Mouse (Mus musculus) liver, postnatal 0 days (tissue): ENCODE results near the gene Lamtor2. TPM values are rescaled to one million over a fixed set of nuclear protein-coding genes. Genes with fewer than 3 reads are reported as not detected.

Source experiments
- ATAC-seq: fragments of 200-750 bp; cut with Nextera tagmentation; 2 replicates; pipeline ENCODE4 v1.8.0; 2017; ENCODE audit warnings: mild to moderate bottlenecking, moderate library complexity
- DNase-seq: peaks from one replicate; pipeline ENCODE4 v3.0.0-alpha.2; 2016
- H3K27ac ChIP-seq: fragments of 300-500 bp; sonication (generic); 2 replicates; pipeline ENCODE4 v1.5.1; 2014; ENCODE audit warnings: antibody characterized with exemption, moderate library complexity, mild to moderate bottlenecking, low read depth
- H3K27me3 ChIP-seq: fragments of 300-500 bp; sonication (generic); 2 replicates; pipeline ENCODE4 v1.6.1; 2014; ENCODE audit warnings: low read length, control low read depth, mixed read lengths; ENCODE audit not compliant: insufficient read depth
- H3K36me3 ChIP-seq: fragments of 300-500 bp; sonication (generic); replicated peaks from 2 replicates; pipeline ENCODE4 v1.6.1; 2014; ENCODE audit warnings: mild to moderate bottlenecking, control low read depth, low read length, moderate library complexity, mixed read lengths; ENCODE audit not compliant: insufficient read depth
- H3K4me1 ChIP-seq: fragments of 300-500 bp; sonication (generic); 2 replicates; pipeline ENCODE4 v1.6.1; 2014; ENCODE audit warnings: antibody characterized with exemption, mild to moderate bottlenecking, control low read depth; ENCODE audit not compliant: insufficient read depth
- H3K4me2 ChIP-seq: fragments of 300-500 bp; sonication (generic); 2 replicates; pipeline ENCODE4 v1.6.1; 2014; ENCODE audit warnings: low read depth, mild to moderate bottlenecking, low read length, moderate library complexity, mixed read lengths
- H3K4me3 ChIP-seq: fragments of 300-500 bp; sonication (generic); 2 replicates; pipeline ENCODE4 v1.5.1; 2014; ENCODE audit warnings: low read depth, low read length
- H3K9ac ChIP-seq: fragments of 300-500 bp; sonication (generic); replicated peaks from 2 replicates; pipeline ENCODE4 v1.6.1; 2014; ENCODE audit warnings: mild to moderate bottlenecking, moderate library complexity
- H3K9me3 ChIP-seq: fragments of 300-500 bp; sonication (generic); 2 replicates; pipeline ENCODE4 v1.6.1; 2016; ENCODE audit warnings: mild to moderate bottlenecking, control low read depth, low read length, mixed read lengths
- CTCF ChIP-seq: sonication (generic); IDR thresholded peaks from 2 replicates; pipeline ENCODE4 v1.5.1; 2016; ENCODE audit warnings: antibody characterized with exemption, low read depth
- EP300 ChIP-seq: IDR thresholded peaks from 2 replicates; pipeline ENCODE4 v1.6.1; 2016; ENCODE audit warnings: antibody characterized with exemption, low read depth, mild to moderate bottlenecking
- WGBS: fragments of 180-500 bp; shearing (Covaris S2); extraction: QIAGEN DNeasy Blood & Tissue Kit; methylation state at CpG from one replicate; pipeline ENCODE4 v1.1.7; 2014; ENCODE audit not compliant: insufficient replicate concordance; 5-methylcytosine and 5-hydroxymethylcytosine counted together
- microRNA counts: library from miRNA; unstranded; fragments of <30 nt; microRNA quantifications from one replicate; lab custom pipeline; 2015
- microRNA-seq: library from miRNA; unstranded; fragments of <30 nt; microRNA quantifications from one replicate; pipeline ENCODE4, GENCODE M21; 2016
- polyA plus RNA-seq: library from polyadenylated mRNA; unstranded; fragments of >200 nt; fragmentation: Nextera tagmentation; extraction: Ambion mirVana; gene quantifications from 2 replicates; pipeline ENCODE4 v1.2.1, GENCODE M21; 2015

Gene Lamtor2
- polyA plus RNA-seq, 1 experiment from 2014 or later = 104 TPM

DNA sequence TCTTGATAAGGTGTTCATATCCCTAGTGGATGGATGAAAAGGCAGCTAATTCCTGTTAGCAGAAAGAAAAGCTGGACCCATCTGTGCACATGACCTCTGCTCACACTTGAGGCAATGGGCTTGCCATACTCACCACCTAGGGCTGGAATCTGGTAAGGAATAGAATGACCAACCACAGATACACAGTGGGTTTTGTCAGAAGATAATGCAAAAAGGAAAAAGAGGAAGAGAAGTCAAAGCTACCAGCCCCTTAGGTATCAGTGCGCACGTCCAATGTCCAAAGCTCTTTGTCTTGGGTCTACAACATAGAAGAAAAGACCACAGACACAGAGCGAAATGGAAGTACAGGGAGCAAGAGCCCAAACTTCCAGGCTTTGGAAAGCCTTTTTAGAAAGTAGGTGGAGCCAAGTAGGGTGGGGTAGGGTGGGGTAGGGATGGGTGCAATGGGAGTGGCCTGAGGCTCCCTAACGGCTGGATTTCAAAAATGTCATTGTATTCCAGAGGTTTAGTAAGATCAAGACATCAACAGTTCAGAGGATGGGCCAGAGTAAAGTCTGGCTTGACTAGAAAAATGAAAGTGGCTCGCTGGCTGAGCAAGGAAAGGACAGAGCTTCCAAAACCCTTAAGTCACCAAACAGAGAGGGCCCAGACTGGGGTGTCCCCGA is 51.4 kb downstream of the Lamtor2 start:
- Histone ChIP-seq H3K4me3 (peak overlapping the region; percentile 88), H3K27ac (peak overlapping the region; percentile 94), H3K4me2 (peak overlapping the region; percentile 96), H3K27me3 (no peaks in the 10 kb centered on the region), H3K9ac (peak overlapping the region; percentile 93), H3K4me1 (peaks cover 34% of the 10 kb centered on the region), H3K9me3 (no peaks in the 10 kb centered on the region), H3K36me3 (peaks cover 12% of the 10 kb centered on the region)
- ATAC-seq = peak; percentile 22
- DNase-seq = peak; percentile 47
- TF ChIP-seq EP300 = no peak
- TF ChIP-seq CTCF = no peak
- 42% methylated on average over 6 of the region's 6 CpGs for WGBS

DNA sequence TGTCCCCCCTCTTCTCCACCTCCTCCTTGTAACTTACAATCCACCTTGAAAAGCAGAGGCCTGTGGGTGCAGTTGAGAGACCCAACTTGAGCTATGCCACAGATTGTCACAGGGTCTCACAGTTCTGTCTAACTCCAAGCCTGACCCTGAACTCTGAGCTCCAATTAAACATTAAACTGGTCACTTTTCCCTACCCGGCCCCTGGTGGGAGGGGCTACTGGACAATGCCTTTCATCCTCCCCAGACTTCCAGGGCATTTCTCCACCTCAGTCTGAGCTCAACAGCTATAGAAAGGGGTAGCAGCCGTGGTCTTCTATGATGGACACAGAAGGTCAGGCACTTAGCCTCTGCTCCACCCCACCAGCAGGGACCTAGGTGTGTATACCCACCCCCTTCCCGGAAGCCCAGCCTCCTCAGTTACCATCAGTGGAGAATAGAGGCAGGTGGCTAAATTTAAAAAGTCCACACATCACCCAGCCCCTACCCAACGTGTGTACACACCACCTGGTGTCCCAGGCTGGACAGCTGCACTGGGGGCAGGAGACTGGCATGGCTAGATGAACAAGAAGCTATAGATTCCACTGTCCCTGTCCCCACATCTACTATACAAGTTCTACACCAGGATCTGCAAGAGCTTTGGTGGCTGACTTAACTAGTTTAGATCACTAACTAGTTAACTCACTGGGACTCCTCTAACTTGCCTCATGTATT is 52.1 kb downstream of the Lamtor2 start:
- WGBS = 45% methylated on average over 4 of the region's 4 CpGs
- peak overlapping the region; percentile 93 for H3K9ac ChIP-seq
- DNase-seq (peak; percentile 59), ATAC-seq (peak; percentile 26)
- H3K27me3 ChIP-seq = no peaks in the 10 kb centered on the region
- peaks cover 12% of the 10 kb centered on the region for H3K36me3 ChIP-seq
- H3K4me1 ChIP-seq = peaks cover 39% of the 10 kb centered on the region
- peak overlapping the region; percentile 94 for H3K27ac ChIP-seq
- no peak for TF ChIP-seq CTCF
- TF ChIP-seq EP300 = no peak
- H3K4me3 ChIP-seq = peak overlapping the region; percentile 88
- peak overlapping the region; percentile 96 for H3K4me2 ChIP-seq
- no peaks in the 10 kb centered on the region for H3K9me3 ChIP-seq

DNA sequence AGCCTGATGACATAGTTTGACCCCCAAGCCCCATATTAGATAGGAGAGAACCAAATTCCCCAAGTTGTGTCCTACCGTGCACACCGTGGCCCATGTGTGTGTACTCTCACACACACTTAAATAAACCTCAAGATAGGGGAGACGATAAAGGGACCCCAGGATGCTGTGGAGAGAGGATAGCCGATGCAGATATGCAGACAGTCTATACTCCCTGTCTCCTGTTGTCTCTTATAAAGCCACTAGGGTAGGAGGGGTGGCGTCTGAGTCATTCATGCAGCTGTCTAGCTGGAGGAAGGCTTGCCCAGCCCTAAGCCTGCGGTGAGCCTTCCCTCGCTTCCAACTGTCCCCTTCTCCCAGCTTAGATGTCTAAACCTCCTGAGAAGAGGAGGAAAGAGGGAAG is 52.8 kb downstream of the Lamtor2 start:
- ATAC-seq (no peak), DNase-seq (no peak)
- Histone ChIP-seq H3K9me3 (no peaks in the 10 kb centered on the region), H3K27me3 (no peaks in the 10 kb centered on the region), H3K9ac (peak overlapping the region; percentile 93; the same call in 1 of the 2 replicates), H3K4me2 (peak overlapping the region; percentile 96), H3K4me1 (peaks cover 46% of the 10 kb centered on the region), H3K36me3 (peaks cover 12% of the 10 kb centered on the region), H3K27ac (peak overlapping the region; percentile 94), H3K4me3 (peak overlapping the region; percentile 88)
- WGBS = 47% methylated on average over 7 of the region's 7 CpGs
- TF ChIP-seq EP300 (no peak), CTCF (no peak)

MicroRNAs encoded within 50 kb of the gene (microRNA counts, 519-probe panel; counts per million panel counts)
- microRNA mmu-miR-1905 (lab: Ali Mortazavi, UCI) = not detected

Small RNAs within 50 kb of the gene (microRNA-seq; reads per million reads assigned to microRNA genes)
- gene Mir1905 = not detected

Other genes with a start within 250 kb of the Lamtor2 start
- 111 and 114 TPM in 2 replicates for gene Glmp, start 228.1 kb downstream of the Lamtor2 start, polyA plus RNA-seq
- 1.4 TPM in 2 replicates for gene Tmem79, start 216.9 kb downstream of the Lamtor2 start, polyA plus RNA-seq
- gene Smg5, start 216.8 kb downstream of the Lamtor2 start, polyA plus RNA-seq = 9.9 and 11.8 TPM in 2 replicates
- 1.7 and 2.0 TPM in 2 replicates for gene Paqr6, start 188.5 kb downstream of the Lamtor2 start, polyA plus RNA-seq
- 0.43 and 0.62 TPM in 2 replicates for gene Bglap3, start 180.3 kb downstream of the Lamtor2 start, polyA plus RNA-seq
- gene Bglap2, start 174.4 kb downstream of the Lamtor2 start, polyA plus RNA-seq = not detected in 2 replicates
- gene Bglap, start 168.6 kb downstream of the Lamtor2 start, polyA plus RNA-seq = not detected in 2 replicates
- 59.5 and 64.3 TPM in 2 replicates for gene Pmf1, start 142.7 kb downstream of the Lamtor2 start, polyA plus RNA-seq
- gene Slc25a44, start 127.9 kb downstream of the Lamtor2 start, polyA plus RNA-seq = 9.0 and 9.2 TPM in 2 replicates
- gene Sema4a, start 91.9 kb downstream of the Lamtor2 start, polyA plus RNA-seq = 27.3 and 30.0 TPM in 2 replicates
- 68.4 and 73.4 TPM in 2 replicates for gene Lmna, start 43.1 kb downstream of the Lamtor2 start, polyA plus RNA-seq
- 0.37 and 0.51 TPM in 2 replicates for gene Mex3a, start 20.7 kb downstream of the Lamtor2 start, polyA plus RNA-seq
- 0.13 and 0.29 TPM in 2 replicates for gene Rab25, start 4.8 kb downstream of the Lamtor2 start, polyA plus RNA-seq
- gene Ubqln4, start 684 bp upstream of the Lamtor2 start, polyA plus RNA-seq = 12.5 and 13.5 TPM in 2 replicates
- gene Ssr2, start 22.8 kb upstream of the Lamtor2 start, polyA plus RNA-seq = 141 and 155 TPM in 2 replicates
- 13.7 and 13.8 TPM in 2 replicates for gene Arhgef2, start 52.9 kb upstream of the Lamtor2 start, polyA plus RNA-seq
- not detected in 2 replicates for gene Rxfp4, start 100.1 kb upstream of the Lamtor2 start, polyA plus RNA-seq
- 18.8 and 19.8 TPM in 2 replicates for gene Khdc4, start 132.7 kb upstream of the Lamtor2 start, polyA plus RNA-seq
- 25.6 and 26.3 TPM in 2 replicates for gene Rit1, start 163.8 kb upstream of the Lamtor2 start, polyA plus RNA-seq
- 0.36 and 0.51 TPM in 2 replicates for gene Syt11, start 222.1 kb upstream of the Lamtor2 start, polyA plus RNA-seq